Mouse (Mus musculus) heart, adult 2 months (tissue): Measurements from ENCODE around the gene Dlst. TPM values are rescaled to one million over a fixed set of nuclear protein-coding genes. Genes with fewer than 3 reads are reported as not detected.

Source experiments
- DNase-seq, 2 experiments: peaks; one replicate each; pipeline ENCODE4 v3.0.0; 2021
- H3K27ac ChIP-seq: fragments of 200-600 bp; 2 replicates; pipeline ENCODE4 v1.8.1; 2022
- H3K27me3 ChIP-seq: fragments of 200-500 bp; 2 replicates; pipeline ENCODE4 v1.6.1; 2012; ENCODE audit warnings: mild to moderate bottlenecking, low read length, inconsistent platforms, mixed read lengths; ENCODE audit not compliant: control insufficient read depth, insufficient read depth
- H3K36me3 ChIP-seq: fragments of 200-500 bp; 2 replicates; pipeline ENCODE4 v1.6.1; 2012; ENCODE audit warnings: low read length, inconsistent platforms; ENCODE audit not compliant: control insufficient read depth, insufficient read depth
- H3K4me1 ChIP-seq: fragments of 200-500 bp; 2 replicates; pipeline ENCODE4 v1.6.1; 2011; ENCODE audit warnings: low read length; ENCODE audit not compliant: control insufficient read depth, insufficient read depth
- H3K4me3 ChIP-seq: fragments of 200-600 bp; 2 replicates; pipeline ENCODE4 v1.8.1; 2022
- H3K79me2 ChIP-seq: fragments of 200-500 bp; replicated peaks from 2 replicates; pipeline ENCODE4 v1.6.1; 2012; ENCODE audit warnings: mild to moderate bottlenecking, inconsistent platforms, low read length, moderate library complexity, mixed read lengths; ENCODE audit not compliant: control insufficient read depth, insufficient read depth
- H3K9ac ChIP-seq: fragments of 200-500 bp; 2 replicates; pipeline ENCODE4 v1.6.1; 2012; ENCODE audit warnings: low read depth, mild to moderate bottlenecking, control low read depth, inconsistent platforms, low read length, mixed read lengths
- CTCF ChIP-seq: fragments of 200-600 bp; IDR thresholded peaks from 2 replicates; pipeline ENCODE4 v1.8.1; 2022; ENCODE audit warnings: antibody characterized with exemption, mild to moderate bottlenecking, moderate library complexity
- EP300 ChIP-seq: fragments of 200-500 bp; IDR thresholded peaks from 2 replicates; pipeline ENCODE4 v1.6.1; 2011; ENCODE audit warnings: low read depth, low read length, control low read depth; ENCODE audit not compliant: insufficient read depth
- POLR2A ChIP-seq: fragments of 200-500 bp; IDR thresholded peaks from 2 replicates; pipeline ENCODE4 v1.6.1; 2011; ENCODE audit warnings: mild to moderate bottlenecking, low read depth, low read length, control low read depth; ENCODE audit not compliant: insufficient read depth
- WGBS: fragments of 180-500 bp; shearing (Covaris S2); methylation state at CpG from one replicate; pipeline ENCODE4 v1.1.7; 2018; 5-methylcytosine and 5-hydroxymethylcytosine counted together
- intact Hi-C: fragments of 180-260 bp; cut with DNase I; formaldehyde crosslinking; loops from one replicate; pipeline ENCODE4 v1.15.1; 2025
- polyA plus RNA-seq: library from polyadenylated mRNA; depleted of rRNA; stranded (reverse); fragments of >200 nt; gene quantifications from 2 replicates; pipeline ENCODE4 v1.2.3, GENCODE M21; 2012
- total RNA-seq, 2 experiments: library from RNA; stranded (reverse); gene quantifications; 2 replicates each; pipeline ENCODE4 v1.2.3; 2021

Dlst gene
- total and polyA plus RNA-seq, 3 experiments = 423 to 715 (median 668) TPM

GRCm38 (mm10) chr12:85157797-85158460 lies 47.3 kb downstream of the Dlst start:
- no peaks in the 10 kb centered on the region for H3K36me3 ChIP-seq
- TF ChIP-seq POLR2A = no peak
- no peak for TF ChIP-seq EP300
- no peak for TF ChIP-seq CTCF
- peak overlapping the region; percentile 45; the same call in 1 of the 2 replicates for H3K27ac ChIP-seq
- no peaks in the 10 kb centered on the region for H3K79me2 ChIP-seq
- no peak overlapping the region for H3K9ac ChIP-seq
- peaks cover 5% of the 10 kb centered on the region; the same call in 1 of the 2 replicates for H3K4me1 ChIP-seq
- no peak overlapping the region for H3K4me3 ChIP-seq
- DNase-seq = peak in 1 of 2 experiments; percentile 51
- H3K27me3 ChIP-seq = no peaks in the 10 kb centered on the region
- 76% methylated on average over 14 of the region's 14 CpGs for WGBS
- intact Hi-C loops = loop anchor here (5.0 to 10.0 kb wide), 2 partner anchors 34 to 327 kb away; no protein-coding TSS in a partner anchor

- Histone ChIP-seq H3K27ac (peak overlapping the region; percentile 45), H3K9ac (no peak overlapping the region), H3K36me3 (no peaks in the 10 kb centered on the region), H3K4me3 (no peak overlapping the region), H3K27me3 (no peaks in the 10 kb centered on the region), H3K4me1 (peaks cover 5% of the 10 kb centered on the region; the same call in 1 of the 2 replicates), H3K79me2 (no peaks in the 10 kb centered on the region)
- WGBS = 83% methylated on average over 8 of the region's 8 CpGs
- TF ChIP-seq EP300 = no peak
- TF ChIP-seq POLR2A = no peak
- no peak for TF ChIP-seq CTCF
- no peak for DNase-seq
- intact Hi-C loops = loop anchor here (5.0 to 10.0 kb wide), 2 partner anchors 34 to 326 kb away; no protein-coding TSS in a partner anchor
These were observed 48.2 kb downstream of the Dlst start for GRCm38 (mm10) chr12:85158801-85159200.

- WGBS = 30% methylated on average over 5 of the region's 5 CpGs
- peak; percentile 72 to 79 for DNase-seq
- Histone ChIP-seq H3K36me3 (no peaks in the 10 kb centered on the region), H3K79me2 (no peaks in the 10 kb centered on the region), H3K9ac (no peak overlapping the region), H3K4me1 (peaks cover 5% of the 10 kb centered on the region; the same call in 1 of the 2 replicates), H3K27me3 (no peaks in the 10 kb centered on the region), H3K4me3 (no peak overlapping the region), H3K27ac (peak overlapping the region; percentile 45)
- TF ChIP-seq EP300 = peak; percentile 57; the same call in 1 of the 2 replicates
- no peak for TF ChIP-seq POLR2A
- intact Hi-C loops = loop anchor here (5.0 to 10.0 kb wide), 2 partner anchors 33 to 325 kb away; no protein-coding TSS in a partner anchor
These were observed 49.0 kb downstream of the Dlst start for GRCm38 (mm10) chr12:85159592-85159991.

GRCm38 (mm10) chr12:85164996-85165395 lies 54.4 kb downstream of the Dlst start:
- Histone ChIP-seq H3K36me3 (no peaks in the 10 kb centered on the region), H3K4me3 (no peak overlapping the region), H3K27me3 (no peaks in the 10 kb centered on the region), H3K9ac (no peak overlapping the region), H3K4me1 (peaks cover 2% of the 10 kb centered on the region), H3K27ac (no peak overlapping the region), H3K79me2 (no peaks in the 10 kb centered on the region)
- 66% methylated on average over 5 of the region's 5 CpGs for WGBS
- TF ChIP-seq CTCF (no peak), EP300 (no peak), POLR2A (no peak)
- DNase-seq = peak; percentile 66 to 71
- intact Hi-C loops = loop anchor here (5.0 kb wide), 2 partner anchors 37 to 122 kb away; partner anchors contain the start of genes Acyp1 and Zc2hc1c

GRCm38 (mm10) chr12:85166631-85167030 lies 56.0 kb downstream of the Dlst start:
- intact Hi-C loops = loop anchor here (5.0 kb wide), 2 partner anchors 36 to 121 kb away; partner anchors contain the start of genes Acyp1 and Zc2hc1c
- Histone ChIP-seq H3K4me1 (peaks cover 8% of the 10 kb centered on the region), H3K27ac (no peak overlapping the region), H3K36me3 (no peaks in the 10 kb centered on the region), H3K79me2 (no peaks in the 10 kb centered on the region), H3K9ac (no peak overlapping the region), H3K4me3 (no peak overlapping the region), H3K27me3 (no peaks in the 10 kb centered on the region)
- peak in 1 of 2 experiments; percentile 18 for DNase-seq
- 94% methylated on average over 9 of the region's 9 CpGs for WGBS
- TF ChIP-seq POLR2A = no peak
- TF ChIP-seq EP300 = no peak
- TF ChIP-seq CTCF = no peak
